Mouse (Mus musculus) urinary bladder, postnatal 36 days (tissue): ENCODE results near the gene Tmed8.
"Not testable (repeated sequence)": the region's sequence is repeated elsewhere in the genome, so short reads cannot be mapped to it uniquely, and the experiment has no call there.

Experiments used
- DNase-seq, 2 experiments: peaks; one replicate each; pipeline ENCODE4 v3.0.0; 2022; ENCODE audit warnings: low spot score in 2 of 2, mixed read lengths in 1 of 2

Gene Tmed8

GRCm38 (mm10) chr12:87199973-87200586 lies at the start of gene Tmed8:
Gene Tmed8, minus strand, starts transcription at chr12:87200454.
- peak; percentile 58 to 68 for DNase-seq

- no peak for DNase-seq
These were observed 38.4 kb upstream of the Tmed8 start, which contains the start of gene Noxred1 for GRCm38 (mm10) chr12:87238632-87239031. Gene Noxred1, minus strand, starts transcription at chr12:87238732.

GRCm38 (mm10) chr12:87236882-87237483 lies 36.7 kb upstream of the Tmed8 start:
- no peak for DNase-seq

- no peak for DNase-seq
These were observed 30.2 kb upstream of the Tmed8 start for GRCm38 (mm10) chr12:87230379-87230895.

- DNase-seq: no peak
These were observed 29.4 kb upstream of the Tmed8 start for GRCm38 (mm10) chr12:87229633-87230032.

- no peak for DNase-seq
These were observed 26.5 kb upstream of the Tmed8 start for GRCm38 (mm10) chr12:87226801-87227200.

DNA sequence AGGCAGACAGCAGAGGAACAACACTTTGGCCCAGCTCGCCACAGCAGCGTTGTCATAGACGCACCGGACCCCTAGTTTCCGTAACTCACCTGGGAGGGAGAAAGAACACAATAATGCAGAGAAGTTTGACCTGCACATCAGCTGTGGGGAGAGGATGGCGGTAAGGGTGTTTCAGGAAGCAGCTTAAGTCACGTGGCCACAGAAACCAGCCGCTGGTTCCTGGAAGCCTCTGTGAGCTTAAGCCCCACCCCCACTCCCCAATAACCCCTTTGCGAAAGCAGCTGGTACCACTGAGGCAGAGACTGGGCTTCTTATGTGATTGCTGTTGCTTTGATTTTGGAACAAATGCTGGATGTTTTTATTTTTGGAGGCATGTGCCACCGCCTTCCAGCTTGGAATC lies 24.7 kb upstream of the Tmed8 start:
- DNase-seq: no peak

GRCm38 (mm10) chr12:87219362-87219761 lies 19.1 kb upstream of the Tmed8 start:
- no peak for DNase-seq

- DNase-seq: no peak
These were observed 17.3 kb upstream of the Tmed8 start for GRCm38 (mm10) chr12:87217596-87217995.

DNA sequence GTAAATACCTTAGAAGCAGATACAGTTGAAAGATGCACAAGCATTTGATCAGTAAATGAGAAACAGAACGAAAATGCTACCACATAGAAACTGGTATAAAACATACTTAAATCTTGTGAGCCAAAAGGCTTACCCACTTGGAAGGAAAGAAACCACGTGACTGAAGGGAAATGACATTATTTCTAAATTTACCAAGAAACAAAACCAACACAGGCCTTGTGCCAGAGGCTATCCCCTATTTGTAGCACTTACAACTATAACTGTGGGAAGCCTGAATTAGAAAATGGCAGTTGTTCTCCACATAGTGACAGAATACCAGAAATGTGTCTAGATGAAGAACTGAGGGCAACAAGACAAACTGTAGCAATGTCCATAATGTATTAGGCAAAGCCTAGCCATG lies 15.8 kb upstream of the Tmed8 start:
- no peak for DNase-seq

GRCm38 (mm10) chr12:87212844-87213606 lies 12.8 kb upstream of the Tmed8 start:
- DNase-seq: no peak

- DNase-seq: not testable (repeated sequence)
These were observed 5.5 kb upstream of the Tmed8 start for GRCm38 (mm10) chr12:87205789-87206188.

DNA sequence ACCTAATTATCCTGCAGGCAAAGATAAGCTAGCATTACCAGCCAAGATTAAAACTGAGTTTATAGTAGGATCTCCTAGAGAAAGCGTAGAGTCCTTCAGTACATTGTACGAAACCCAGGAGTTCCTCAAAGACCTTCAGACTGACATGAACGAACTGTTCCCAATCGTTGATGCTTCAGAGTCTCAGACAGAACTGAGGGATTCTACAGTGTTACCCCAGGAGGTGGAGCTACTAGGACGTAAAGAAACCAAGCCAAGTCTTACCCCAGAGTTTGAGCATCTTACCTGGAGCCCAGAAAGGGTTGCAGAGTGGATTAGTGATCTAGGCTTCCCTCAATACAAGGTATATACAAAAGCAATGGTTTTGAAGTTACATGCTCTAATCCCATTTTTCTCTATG lies 1.4 kb upstream of the Tmed8 start:
- DNase-seq: no peak

DNA sequence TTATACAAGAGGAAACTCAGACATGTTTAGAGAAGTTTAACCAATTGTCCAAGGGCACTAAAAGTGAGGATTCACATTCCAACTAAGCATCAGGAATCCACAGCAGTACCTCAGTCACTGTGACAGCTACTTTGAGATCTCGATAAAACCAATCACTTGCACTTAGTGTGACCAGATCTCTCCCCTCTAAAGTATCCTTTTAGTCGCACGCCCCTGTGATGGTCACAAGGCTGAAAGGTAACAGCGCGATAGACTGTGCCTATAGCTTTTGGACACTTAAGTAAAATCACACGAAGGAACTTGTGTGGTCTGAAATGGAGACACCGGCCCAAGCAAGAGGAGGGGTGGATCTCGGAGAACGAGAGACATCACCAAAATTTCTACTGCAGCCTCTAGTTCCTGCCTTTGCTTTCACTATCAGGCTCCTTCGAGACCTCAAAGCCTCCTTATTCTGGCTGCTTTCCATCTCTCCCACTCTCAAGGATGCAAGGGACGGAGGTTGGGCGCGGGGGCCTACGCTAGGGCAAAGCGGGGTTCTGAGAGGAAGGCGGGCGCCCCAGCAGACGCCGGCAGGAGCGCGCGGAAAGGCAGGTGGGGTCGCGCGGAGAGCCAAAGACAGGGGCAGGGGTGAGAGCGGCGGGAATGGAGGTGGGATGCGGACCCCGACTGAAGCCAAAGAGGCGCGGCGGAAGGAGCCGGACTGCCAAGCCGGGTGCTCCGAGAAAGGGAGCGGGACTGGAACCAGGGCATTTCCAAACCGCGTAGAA lies 865 bp downstream of the Tmed8 start, which contains the start of gene Samd15:
Gene Samd15 (plus strand): TSS at position 518 of the 767 bp plus-strand sequence.
- peak; percentile 7 to 16 for DNase-seq

DNA sequence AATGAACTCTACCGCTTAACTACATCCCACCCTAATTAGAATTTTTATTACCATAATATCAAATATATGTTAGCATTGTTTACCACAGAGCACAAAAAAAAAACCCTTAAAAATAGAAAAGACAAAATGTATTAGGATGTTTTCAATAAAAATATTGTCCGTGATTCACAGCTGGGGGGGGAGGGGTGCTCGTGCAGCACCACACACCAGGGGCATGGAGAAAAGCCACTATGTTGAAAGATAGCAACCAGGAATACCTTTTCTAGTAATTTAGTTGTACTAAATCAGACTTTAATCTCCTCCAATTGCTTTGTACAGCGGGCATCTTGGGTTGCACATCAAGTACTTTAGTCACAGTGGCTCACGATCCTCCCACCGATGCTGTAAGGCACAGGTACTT lies 1.5 kb downstream of the Tmed8 start:
- DNase-seq: no peak

DNA sequence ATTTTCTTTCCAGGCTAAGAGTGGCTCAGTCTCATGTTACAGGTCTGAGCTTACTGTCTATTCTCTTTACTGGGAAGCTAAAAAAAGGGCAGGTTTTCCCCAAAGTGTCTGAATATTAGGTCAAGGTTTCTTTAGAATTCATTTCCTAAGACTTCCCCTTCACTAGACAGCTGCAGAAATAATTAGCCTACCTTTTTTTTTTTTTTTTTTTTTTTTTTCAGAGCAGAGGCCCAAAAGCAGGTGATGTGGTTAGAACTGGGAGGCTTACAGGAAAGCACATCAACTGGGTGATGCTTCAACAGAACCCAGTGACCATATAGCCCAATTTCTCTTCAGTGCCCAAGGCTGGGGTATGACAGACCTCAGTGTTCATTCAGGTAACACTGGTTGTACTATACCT lies 3.9 kb downstream of the Tmed8 start:
- DNase-seq: no peak

DNA sequence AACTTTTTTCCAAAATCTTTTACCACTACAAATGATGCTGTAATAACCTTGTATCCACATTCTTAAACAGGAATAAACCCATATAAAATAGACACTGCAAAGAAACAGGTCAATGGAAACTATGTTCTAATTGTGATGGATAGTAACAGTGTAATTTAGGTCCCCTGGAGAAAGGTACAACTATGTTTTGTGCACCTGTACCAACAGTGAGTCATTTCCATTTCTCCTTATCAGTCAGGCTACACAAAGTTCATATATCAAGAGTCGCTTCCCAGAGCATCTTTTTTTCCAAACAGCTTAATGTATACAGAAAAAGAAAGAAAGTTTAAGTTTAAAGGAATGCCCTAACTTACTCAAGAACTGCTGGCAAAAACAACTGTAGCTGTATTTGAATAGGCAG lies 5.2 kb downstream of the Tmed8 start:
- no peak for DNase-seq

- DNase-seq: no peak
These were observed 7.2 kb downstream of the Tmed8 start for GRCm38 (mm10) chr12:87193008-87193407.

DNA sequence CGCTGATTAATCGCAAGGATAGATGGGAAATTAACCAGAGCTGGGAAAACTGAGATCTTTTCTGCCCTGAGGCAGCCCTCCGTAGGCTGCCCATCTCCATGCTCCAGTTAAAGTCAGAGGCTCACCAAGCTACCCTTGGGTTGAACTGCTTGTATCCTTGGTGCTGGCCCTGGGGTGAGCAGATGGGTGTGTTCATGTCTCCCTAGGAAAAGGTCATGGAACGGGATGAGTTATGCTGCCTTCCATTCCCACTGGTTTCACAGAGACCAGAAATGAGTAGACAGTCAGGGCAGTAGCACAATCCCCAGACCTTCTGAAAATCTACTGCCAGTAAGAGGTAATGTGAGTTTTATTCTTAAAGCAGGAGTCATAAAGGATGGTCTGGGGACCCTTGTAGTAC lies 22.6 kb downstream of the Tmed8 start:
- DNase-seq: no peak

DNA sequence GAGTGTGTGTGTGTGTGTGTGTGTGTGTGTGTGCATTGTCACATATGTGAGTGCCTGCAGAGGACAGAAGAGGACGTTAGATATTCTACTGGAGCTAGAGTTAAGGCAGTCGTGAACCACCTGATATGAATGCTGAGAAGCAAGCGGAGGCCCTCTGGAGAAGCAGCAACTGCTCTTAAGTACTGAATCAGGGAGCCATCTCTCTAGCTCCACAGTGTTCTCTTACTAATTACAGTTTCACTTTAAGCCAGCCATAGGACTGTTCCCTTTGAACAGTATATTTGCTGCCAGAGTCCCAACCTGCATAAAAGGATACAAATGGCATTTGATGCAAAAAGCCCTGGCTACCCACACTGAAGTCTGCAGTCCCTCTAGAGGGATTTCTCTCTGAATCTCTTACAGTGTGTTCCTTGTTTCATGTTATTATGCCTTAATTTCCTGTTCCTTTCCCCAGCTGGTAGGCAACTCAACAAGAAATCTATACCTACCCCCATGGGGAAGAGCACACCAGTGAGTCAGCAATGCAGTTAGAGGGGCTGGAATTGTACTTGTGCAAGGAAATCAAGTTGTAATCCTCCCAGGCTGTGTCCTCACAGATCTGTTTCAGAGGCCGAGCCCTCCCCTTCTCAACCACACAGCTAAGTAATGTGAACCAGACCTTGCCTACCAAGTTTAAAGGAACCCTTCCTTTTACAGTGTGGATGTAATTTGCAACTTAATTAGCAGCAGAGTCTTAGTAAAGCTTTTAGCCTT lies 24.9 kb downstream of the Tmed8 start:
- DNase-seq: no peak

DNA sequence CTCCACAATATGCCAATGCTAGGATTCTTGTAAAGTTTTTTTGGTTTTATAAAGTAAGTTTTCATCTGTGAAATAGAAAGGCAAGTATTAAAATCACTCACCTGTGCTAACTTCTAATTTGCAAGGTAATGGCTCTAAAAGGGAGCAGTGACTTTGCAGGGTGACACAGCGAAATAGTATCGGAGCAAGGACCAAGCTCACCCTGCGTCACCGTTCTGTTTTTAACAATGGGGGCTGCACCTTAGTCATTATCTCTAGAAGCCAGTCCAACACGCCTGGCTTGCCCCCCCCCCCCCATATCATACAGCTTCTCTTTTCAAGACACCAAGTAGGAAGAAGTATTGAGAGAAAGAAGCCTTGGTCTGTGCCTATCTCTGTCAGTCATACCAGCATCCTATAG lies 39.4 kb downstream of the Tmed8 start:
- DNase-seq: no peak
